In genomic region chr9:108110160-108110559, GRCm38 (mm10) we compare ENCODE assay signal across 10 mouse cellular contexts. TPM values are rescaled to one million over a fixed set of nuclear protein-coding genes. Genes with fewer than 3 reads are reported as not detected.
A peak's percentile ranks its signal among the peaks of the same experiment; 100 is the strongest.
DNase-seq lines count a peak whose midpoint lies in the region; ATAC-seq and TF ChIP-seq lines count a peak whose summit lies in the region.
"Had no signal": no experiment of that assay in that cellular context is flagged by ENCODE, and none has a peak within 500 bp of the region (broad histone marks: within the 10 kb centered on the region; RNA-seq: fewer than 3 reads in every experiment).

No protein-coding gene starts in this region.

- peaks cover 1% of the 10 kb centered on the region; the same call in 1 of the 2 replicates for H3K27me3 ChIP-seq in kidney, embryonic 16.5 days (ENCODE audit: insufficient read depth, low read length)
- no peaks in the 10 kb centered on the region for H3K27me3 ChIP-seq in kidney, adult 2 months (replicated peaks; ENCODE audit: control insufficient read depth, insufficient read depth, low read length)
- H3K27me3 ChIP-seq in E14TG2a.4 (ENCODE audit: insufficient read depth, low read length) = peaks cover 100% of the 10 kb centered on the region
- H3K27me3 ChIP-seq in liver, embryonic 12.5 days (replicated peaks) = peaks cover 61% of the 10 kb centered on the region
- H3K27me3 ChIP-seq in midbrain, embryonic 13.5 days = no peaks in the 10 kb centered on the region

- 0 out of 2 replicates have a peak, but pooled peaks cover 3% of the 10 kb centered on the region for H3K9me3 ChIP-seq in kidney, embryonic 16.5 days (ENCODE audit: low read length)
- H3K9me3 ChIP-seq in E14TG2a.4 (ENCODE audit: low read length) = no peaks in the 10 kb centered on the region
- no peaks in the 10 kb centered on the region for H3K9me3 ChIP-seq in liver, embryonic 12.5 days (replicated peaks)
- H3K9me3 ChIP-seq in midbrain, embryonic 13.5 days = no peaks in the 10 kb centered on the region

- no peak overlapping the region; the same call in 1 of the 2 replicates for H3K4me2 ChIP-seq in kidney, embryonic 16.5 days (replicated peaks; ENCODE audit: low read depth, low read length)
- H3K4me2 ChIP-seq in liver, embryonic 12.5 days = peak overlapping the region; percentile 66
- no peak overlapping the region for H3K4me2 ChIP-seq in midbrain, embryonic 13.5 days (replicated peaks)

- peaks cover 35% of the 10 kb centered on the region for H3K4me1 ChIP-seq in kidney, embryonic 16.5 days (ENCODE audit: insufficient read depth, low read length)
- H3K4me1 ChIP-seq in kidney, adult 2 months (ENCODE audit: control insufficient read depth, insufficient read depth, low read length) = no peaks in the 10 kb centered on the region
- peaks cover 72% of the 10 kb centered on the region for H3K4me1 ChIP-seq in E14TG2a.4 (replicated peaks; ENCODE audit: low read depth, low read length)
- H3K4me1 ChIP-seq in bone marrow macrophage, adult 2 months (ENCODE audit: control insufficient read depth, insufficient read depth, low read length) = peaks cover 30% of the 10 kb centered on the region
- peaks cover 39% of the 10 kb centered on the region for H3K4me1 ChIP-seq in liver, embryonic 12.5 days
- H3K4me1 ChIP-seq in midbrain, embryonic 13.5 days (replicated peaks) = peaks cover 18% of the 10 kb centered on the region

- DNase-seq in kidney, adult 2 months = no peak
- DNase-seq in B cell, adult 2 months = no peak
- DNase-seq in retina, postnatal 1 day = no peak
- DNase-seq: kidney, adult 11 months; lung, postnatal 14 days had no signal

- TF ChIP-seq CTCF in kidney, adult 2 months (conservative IDR thresholded peaks at IDR 0.05; ENCODE audit: insufficient read depth, insufficient read length, low read depth, low read length) = no peak
- TF ChIP-seq CTCF in E14TG2a.4 (conservative IDR thresholded peaks at IDR 0.05; ENCODE audit: low read length) = no peak
- no peak for TF ChIP-seq CTCF in bone marrow macrophage, adult 2 months (IDR thresholded peaks at IDR 0.05; ENCODE audit: low read depth, low read length)

- no peak for TF ChIP-seq POLR2A in kidney, adult 2 months (IDR thresholded peaks at IDR 0.05; ENCODE audit: low read depth, low read length)
- no peak for TF ChIP-seq POLR2A in bone marrow macrophage, adult 2 months (IDR thresholded peaks at IDR 0.05; ENCODE audit: borderline replicate concordance, low read depth, low read length)

- no peaks in the 10 kb centered on the region for H3K36me3 ChIP-seq in kidney, embryonic 16.5 days (ENCODE audit: insufficient read depth, low read length)
- H3K36me3 ChIP-seq in kidney, adult 2 months (ENCODE audit: control insufficient read depth, insufficient read depth, low read length) = no peaks in the 10 kb centered on the region
- no peaks in the 10 kb centered on the region for H3K36me3 ChIP-seq in E14TG2a.4 (ENCODE audit: insufficient read depth, low read length)
- no peaks in the 10 kb centered on the region for H3K36me3 ChIP-seq in liver, embryonic 12.5 days
- H3K36me3 ChIP-seq in midbrain, embryonic 13.5 days = peaks cover 94% of the 10 kb centered on the region

- H3K27ac ChIP-seq in kidney, embryonic 16.5 days (ENCODE audit: low read length) = no peak overlapping the region
- H3K27ac ChIP-seq in kidney, adult 2 months (ENCODE audit: insufficient read depth, low read depth, low read length) = no peak overlapping the region
- H3K27ac ChIP-seq in bone marrow macrophage, adult 2 months (ENCODE audit: insufficient read depth, low read depth, low read length) = peak overlapping the region; percentile 85
- no peak overlapping the region for H3K27ac ChIP-seq in liver, embryonic 12.5 days
- H3K27ac ChIP-seq in midbrain, embryonic 13.5 days = no peak overlapping the region

- ATAC-seq in kidney, embryonic 16.5 days (ENCODE audit: low FRiP score, low TSS enrichment) = no peak
- ATAC-seq in liver, embryonic 12.5 days = no peak
- no peak for ATAC-seq in midbrain, embryonic 13.5 days

- no peak overlapping the region for H3K4me3 ChIP-seq in kidney, embryonic 16.5 days (ENCODE audit: low read length)
- H3K4me3 ChIP-seq in kidney, adult 2 months (ENCODE audit: insufficient read depth, low read depth, low read length) = no peak overlapping the region
- peak overlapping the region; percentile 62 for H3K4me3 ChIP-seq in E14TG2a.4 (replicated peaks; ENCODE audit: low read length)
- H3K4me3 ChIP-seq in bone marrow macrophage, adult 2 months (ENCODE audit: insufficient read depth, low read length) = peak overlapping the region; percentile 90
- 0 out of 2 replicates have a peak overlapping the region, but pooled peaks have one; percentile 37 for H3K4me3 ChIP-seq in liver, embryonic 12.5 days
- H3K4me3 ChIP-seq in midbrain, embryonic 13.5 days (replicated peaks) = no peak overlapping the region

- H3K9ac ChIP-seq in kidney, embryonic 16.5 days (replicated peaks; ENCODE audit: low read length) = 0 out of 2 replicates have a peak overlapping the region, but pooled peaks have one; percentile 65
- H3K9ac ChIP-seq in liver, embryonic 12.5 days = no peak overlapping the region
- H3K9ac ChIP-seq in midbrain, embryonic 13.5 days (replicated peaks) = no peak overlapping the region

- WGBS in kidney, embryonic 16.5 days = 84% methylated on average over 16 of the region's 16 CpGs
- 85% methylated on average over 16 of the region's 16 CpGs for WGBS in kidney, adult 2 months
- 68% methylated on average over 16 of the region's 16 CpGs for WGBS in liver, embryonic 12.5 days (ENCODE audit: insufficient replicate concordance)
- WGBS in midbrain, embryonic 13.5 days = 88% methylated on average over 16 of the region's 16 CpGs

RNA-seq across cellular contexts. Expression of gene Apeh, which starts 15.8 kb away (rescaled TPM):
- 87.8 and 93.0 TPM in 2 replicates for polyA plus RNA-seq in kidney, embryonic 16.5 days (2015; fragmentation: Nextera tagmentation; extraction: Ambion mirVana)
- 299 and 327 TPM in 2 replicates for polyA plus RNA-seq in kidney, adult 2 months (2012; rRNA removed)
- polyA plus RNA-seq in bone marrow macrophage, adult 2 months (2012; ENCODE audit: insufficient read depth, insufficient read length, missing spikeins) = 52.2 and 52.7 TPM in 2 replicates
- polyA plus RNA-seq in liver, embryonic 12.5 days (2016; fragmentation: Nextera tagmentation; extraction: Ambion mirVana) = 199 and 215 TPM in 2 replicates
- polyA plus RNA-seq in midbrain, embryonic 13.5 days (2015; fragmentation: Nextera tagmentation; extraction: Ambion mirVana) = 56.3 and 62.5 TPM in 2 replicates

RNA-seq across cellular contexts. Expression of gene Rnf123, which starts 27.0 kb away (rescaled TPM):
- 37.2 and 44.3 TPM in 2 replicates for polyA plus RNA-seq in kidney, embryonic 16.5 days (2015; fragmentation: Nextera tagmentation; extraction: Ambion mirVana)
- polyA plus RNA-seq in kidney, adult 2 months (2012; rRNA removed) = 92.1 and 106 TPM in 2 replicates
- polyA plus RNA-seq in bone marrow macrophage, adult 2 months (2012; ENCODE audit: insufficient read depth, insufficient read length, missing spikeins) = 23.5 and 24.9 TPM in 2 replicates
- 96.6 and 101 TPM in 2 replicates for polyA plus RNA-seq in liver, embryonic 12.5 days (2016; fragmentation: Nextera tagmentation; extraction: Ambion mirVana)
- polyA plus RNA-seq in midbrain, embryonic 13.5 days (2015; fragmentation: Nextera tagmentation; extraction: Ambion mirVana) = 46.2 and 55.6 TPM in 2 replicates

RNA-seq across cellular contexts. Expression of gene Mst1, which starts 29.9 kb away (rescaled TPM):
- polyA plus RNA-seq in kidney, embryonic 16.5 days (2015; fragmentation: Nextera tagmentation; extraction: Ambion mirVana) = 0.10 and 0.21 TPM in 2 replicates
- polyA plus RNA-seq in kidney, adult 2 months (2012; rRNA removed) = 0.31 and 0.39 TPM in 2 replicates
- not detected in 2 replicates for polyA plus RNA-seq in bone marrow macrophage, adult 2 months (2012; ENCODE audit: insufficient read depth, insufficient read length, missing spikeins)
- polyA plus RNA-seq in liver, embryonic 12.5 days (2016; fragmentation: Nextera tagmentation; extraction: Ambion mirVana) = 14.5 and 15.7 TPM in 2 replicates
- polyA plus RNA-seq in midbrain, embryonic 13.5 days (2015; fragmentation: Nextera tagmentation; extraction: Ambion mirVana) = 0.11 and 0.23 TPM in 2 replicates

RNA-seq across cellular contexts. Expression of gene Amigo3, which starts 57.2 kb away (rescaled TPM):
- 2.9 and 3.3 TPM in 2 replicates for polyA plus RNA-seq in kidney, embryonic 16.5 days (2015; fragmentation: Nextera tagmentation; extraction: Ambion mirVana)
- 1.2 and 1.3 TPM in 2 replicates for polyA plus RNA-seq in kidney, adult 2 months (2012; rRNA removed)
- polyA plus RNA-seq in bone marrow macrophage, adult 2 months (2012; ENCODE audit: insufficient read depth, insufficient read length, missing spikeins) = 0.79 and 1.0 TPM in 2 replicates
- polyA plus RNA-seq in liver, embryonic 12.5 days (2016; fragmentation: Nextera tagmentation; extraction: Ambion mirVana) = 2.2 and 2.5 TPM in 2 replicates
- 3.0 and 3.3 TPM in 2 replicates for polyA plus RNA-seq in midbrain, embryonic 13.5 days (2015; fragmentation: Nextera tagmentation; extraction: Ambion mirVana)

Comparison
In these comparisons a context has a peak if more than half of its experiments do, and no peak if none do; other contexts are left out.
1. H3K4me3 ChIP-seq: peak in E14TG2a.4 (single experiment), bone marrow macrophage, adult 2 months (single experiment) and liver, embryonic 12.5 days (single experiment); none in kidney, embryonic 16.5 days (single experiment), kidney, adult 2 months (single experiment) and midbrain, embryonic 13.5 days (single experiment).
2. RNA of gene Mst1, which starts 29.9 kb away (polyA plus RNA-seq): 14.5 to 15.7 TPM in liver, embryonic 12.5 days; 0.31 to 0.39 TPM in kidney, adult 2 months, 0.10 to 0.21 TPM in kidney, embryonic 16.5 days, not detected in bone marrow macrophage, adult 2 months and 0.11 to 0.23 TPM in midbrain, embryonic 13.5 days; every median in the first group is over 10 times any median in the second.